Mouse (Mus musculus) hindbrain, embryonic 10.5 days (tissue): Measurements from ENCODE around the gene Agrp. TPM values are rescaled to one million over a fixed set of nuclear protein-coding genes. Genes with fewer than 3 reads are reported as not detected.

Source experiments
- DNase-seq: peaks from one replicate; pipeline ENCODE4 v3.0.0-alpha.2; 2017; ENCODE audit warnings: low spot score
- H3K27ac ChIP-seq: fragments of 300-500 bp; sonication (generic); 2 replicates; pipeline ENCODE4 v1.5.1; 2016; ENCODE audit warnings: mild to moderate bottlenecking, moderate library complexity
- H3K27me3 ChIP-seq: fragments of 300-500 bp; sonication (generic); 2 replicates; pipeline ENCODE4 v1.6.1; 2016; ENCODE audit warnings: mild to moderate bottlenecking; ENCODE audit not compliant: poor library complexity, insufficient read depth, severe bottlenecking
- H3K36me3 ChIP-seq: fragments of 300-500 bp; sonication (generic); 2 replicates; pipeline ENCODE4 v1.6.1; 2016; ENCODE audit warnings: mild to moderate bottlenecking, moderate library complexity
- H3K4me1 ChIP-seq: fragments of 300-500 bp; sonication (generic); replicated peaks from 2 replicates; pipeline ENCODE4 v1.6.1; 2016; ENCODE audit warnings: mild to moderate bottlenecking
- H3K4me3 ChIP-seq: fragments of 300-500 bp; sonication (generic); 2 replicates; pipeline ENCODE4 v1.5.1; 2016; ENCODE audit warnings: mild to moderate bottlenecking, moderate library complexity
- H3K9me3 ChIP-seq: fragments of 300-500 bp; sonication (generic); 2 replicates; pipeline ENCODE4 v1.6.1; 2016; ENCODE audit warnings: mild to moderate bottlenecking, moderate library complexity
- WGBS: fragments of 180-500 bp; shearing (Covaris S2); methylation state at CpG from one replicate; pipeline ENCODE4 v1.1.7; 2016; 5-methylcytosine and 5-hydroxymethylcytosine counted together
- polyA plus RNA-seq: library from polyadenylated mRNA; unstranded; fragments of >200 nt; fragmentation: Nextera tagmentation; extraction: Ambion mirVana; gene quantifications from 2 replicates; pipeline ENCODE4 v1.2.1, GENCODE M21; 2016

Agrp gene
- polyA plus RNA-seq, 1 experiment from 2014 or later, result 0.73 TPM

DNA sequence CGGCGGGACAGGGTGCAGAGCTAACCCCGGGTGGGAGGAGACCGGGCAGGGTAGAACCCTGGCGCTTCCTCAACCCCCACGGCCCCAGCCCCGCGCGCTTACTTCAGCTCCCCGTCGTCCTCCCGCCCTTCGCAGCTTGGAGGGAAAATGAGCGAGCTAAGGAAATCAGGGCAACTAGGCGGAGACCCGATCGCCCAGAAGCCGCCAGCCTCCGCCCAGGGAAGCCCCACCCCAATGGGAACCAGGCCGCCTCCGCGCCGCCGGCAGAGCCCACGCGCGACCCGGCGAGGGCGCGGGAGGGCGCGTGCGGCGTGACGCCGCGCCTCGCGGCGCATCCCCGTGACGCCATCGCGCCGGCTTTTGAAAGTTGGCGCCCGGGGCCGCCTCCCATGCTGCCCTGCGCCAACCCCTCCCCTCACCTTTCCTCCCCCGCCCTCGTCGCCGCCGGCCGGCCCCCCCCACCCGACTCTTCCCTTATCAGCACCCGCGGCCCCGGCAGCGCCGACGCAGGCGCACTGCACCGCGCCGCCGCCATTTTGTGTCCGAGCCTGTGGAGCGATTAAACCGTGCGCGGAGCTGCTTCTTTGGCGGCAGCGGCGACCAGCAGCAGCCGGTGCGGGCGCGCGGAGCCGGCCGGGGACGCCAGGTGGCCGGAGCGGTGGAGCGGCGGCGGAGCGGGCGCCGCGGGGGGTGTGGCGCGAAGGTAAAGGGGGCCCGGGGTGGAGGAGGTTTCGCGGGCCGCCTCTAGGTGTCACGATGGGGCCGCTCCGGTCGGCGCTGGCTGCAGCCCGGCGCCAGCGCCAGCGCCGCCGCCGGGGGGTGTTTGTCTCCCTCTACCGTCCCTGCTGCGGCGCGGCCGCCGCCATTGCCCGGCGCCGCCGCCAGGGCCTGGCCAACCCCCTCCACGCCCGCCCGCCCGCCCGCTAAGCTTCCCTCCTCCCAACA, 903 bp downstream of the Agrp start, which contains the start of gene Ctcf:
Gene Ctcf, plus strand, starts transcription at position 551 of the 945 bp plus-strand sequence.
- Histone ChIP-seq H3K4me3 (peak within 1 kb of the TSS; percentile 72), H3K27ac (peak within 1 kb of the TSS; percentile 100), H3K9me3 (no peaks in the 10 kb centered on the region), H3K4me1 (peaks cover 33% of the 10 kb centered on the region), H3K27me3 (no peaks in the 10 kb centered on the region), H3K36me3 (peaks cover 11% of the 10 kb centered on the region)
- under 1% methylated on average over 97 of the region's 126 CpGs for WGBS
- DNase-seq, result peak; percentile 96

DNA sequence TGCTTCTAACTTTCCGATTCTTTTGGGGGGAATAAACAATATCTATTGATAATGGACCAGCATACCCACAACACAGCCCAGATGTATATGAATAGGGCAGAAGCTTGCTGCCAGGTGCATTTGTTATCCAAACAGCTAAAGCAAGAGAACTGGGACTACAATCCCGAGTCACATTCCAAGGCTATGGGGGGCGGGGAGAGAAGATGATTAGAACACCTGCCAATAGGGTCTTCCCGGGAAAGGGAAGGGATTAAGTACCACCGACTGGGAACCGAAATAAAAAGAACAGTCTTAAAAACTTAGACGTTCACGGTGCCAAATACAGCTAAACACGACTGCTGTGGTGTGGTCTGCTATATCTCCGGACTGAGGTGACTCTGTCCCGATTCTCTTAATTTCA, 1.7 kb downstream of the Agrp start:
- peaks cover 11% of the 10 kb centered on the region for H3K36me3 ChIP-seq
- peak overlapping the region; percentile 100 for H3K27ac ChIP-seq
- H3K9me3 ChIP-seq, result no peaks in the 10 kb centered on the region
- H3K4me3 ChIP-seq, result peak overlapping the region; percentile 72
- H3K27me3 ChIP-seq, result no peaks in the 10 kb centered on the region
- DNase-seq, result no peak
- 3% methylated on average over 11 of the region's 11 CpGs for WGBS
- H3K4me1 ChIP-seq, result peaks cover 33% of the 10 kb centered on the region

DNA sequence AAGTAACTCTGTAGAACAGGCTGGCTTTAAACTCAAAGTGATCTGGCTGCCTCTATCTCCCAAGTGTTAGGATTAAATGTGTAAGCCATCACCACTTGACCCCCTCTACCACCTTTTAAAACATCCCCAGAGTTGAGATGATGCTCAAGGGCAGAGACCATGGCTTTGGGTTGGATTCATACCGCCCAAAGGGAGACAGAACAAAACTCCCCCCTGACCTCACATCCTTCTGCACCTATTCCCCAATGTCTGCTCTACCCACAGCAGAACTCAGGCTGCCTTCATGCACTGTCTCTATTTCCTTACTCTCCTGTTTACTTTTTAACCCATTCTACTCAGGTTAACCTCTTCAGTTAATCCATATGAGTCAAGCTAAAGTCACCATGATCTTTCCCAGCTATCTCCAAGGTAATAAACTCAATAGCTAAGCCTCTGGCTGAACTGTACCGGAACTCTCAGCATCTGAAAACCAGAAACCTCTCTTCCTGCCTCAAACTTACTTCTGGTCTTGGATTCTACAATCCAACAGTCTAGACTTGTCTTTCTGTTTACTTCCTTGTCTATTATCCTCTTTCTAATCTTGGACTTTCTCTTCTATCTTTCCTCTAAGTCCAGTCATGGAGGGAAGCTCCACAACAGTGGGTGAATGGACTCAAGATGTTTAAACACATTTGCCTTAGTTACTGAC, 2.3 kb downstream of the Agrp start:
- Histone ChIP-seq H3K4me1 (peaks cover 33% of the 10 kb centered on the region), H3K9me3 (no peaks in the 10 kb centered on the region), H3K27ac (peak overlapping the region; percentile 100; the same call in 1 of the 2 replicates), H3K36me3 (peaks cover 11% of the 10 kb centered on the region), H3K27me3 (no peaks in the 10 kb centered on the region), H3K4me3 (peak overlapping the region; percentile 72)
- DNase-seq, result no peak
- WGBS, result 88% methylated on average over 2 of the region's 2 CpGs

DNA sequence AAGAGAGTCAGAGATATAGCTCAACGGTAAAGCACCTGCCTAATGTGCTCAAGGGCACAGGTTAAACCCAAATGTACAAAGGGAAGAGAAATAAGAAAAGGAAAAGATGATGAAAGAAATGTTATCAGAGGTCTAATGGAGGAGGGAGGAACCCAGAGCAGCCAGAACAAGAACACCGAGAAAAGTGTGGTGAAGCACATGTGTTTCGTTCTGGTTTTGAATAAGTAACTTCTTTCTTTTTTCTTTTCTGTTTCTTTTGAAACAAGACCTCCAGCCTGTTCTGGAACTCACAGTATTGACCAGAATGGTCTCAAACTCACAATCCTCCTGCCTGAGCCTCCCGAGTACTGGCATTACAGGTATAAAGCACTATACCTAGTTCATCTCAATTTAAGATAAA, 7.9 kb downstream of the Agrp start:
- H3K4me3 ChIP-seq, result no peak overlapping the region
- WGBS, result 95% methylated on average over 4 of the region's 4 CpGs
- H3K27ac ChIP-seq, result no peak overlapping the region
- no peaks in the 10 kb centered on the region for H3K9me3 ChIP-seq
- DNase-seq, result no peak
- H3K27me3 ChIP-seq, result no peaks in the 10 kb centered on the region
- H3K36me3 ChIP-seq, result peaks cover 3% of the 10 kb centered on the region
- H3K4me1 ChIP-seq, result peaks cover 11% of the 10 kb centered on the region

DNA sequence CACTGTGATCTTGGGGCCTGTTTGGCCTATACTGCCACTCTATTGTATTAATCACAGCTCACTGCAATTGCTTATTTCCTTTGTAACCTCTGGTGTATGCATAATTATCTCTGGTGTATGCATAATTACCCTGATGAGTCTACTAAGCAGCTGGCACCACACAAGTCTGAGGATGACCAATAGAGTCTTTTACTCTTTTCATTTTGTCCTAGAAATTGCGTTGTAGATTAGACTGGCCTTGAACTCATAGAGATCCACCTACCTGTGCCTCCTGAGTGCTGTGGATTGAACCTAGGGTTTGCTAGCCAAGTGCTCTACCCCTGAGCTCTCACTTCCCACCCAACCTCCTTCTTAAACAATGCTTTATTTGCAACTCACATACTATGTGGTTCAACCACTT, 11.1 kb downstream of the Agrp start:
- H3K4me3 ChIP-seq, result no peak overlapping the region
- H3K27ac ChIP-seq, result no peak overlapping the region
- WGBS, result 93% methylated on average over 1 of the region's 1 CpGs
- peaks cover 37% of the 10 kb centered on the region for H3K4me1 ChIP-seq
- peaks cover 22% of the 10 kb centered on the region for H3K36me3 ChIP-seq
- no peaks in the 10 kb centered on the region for H3K27me3 ChIP-seq
- DNase-seq, result no peak
- H3K9me3 ChIP-seq, result no peaks in the 10 kb centered on the region

DNA sequence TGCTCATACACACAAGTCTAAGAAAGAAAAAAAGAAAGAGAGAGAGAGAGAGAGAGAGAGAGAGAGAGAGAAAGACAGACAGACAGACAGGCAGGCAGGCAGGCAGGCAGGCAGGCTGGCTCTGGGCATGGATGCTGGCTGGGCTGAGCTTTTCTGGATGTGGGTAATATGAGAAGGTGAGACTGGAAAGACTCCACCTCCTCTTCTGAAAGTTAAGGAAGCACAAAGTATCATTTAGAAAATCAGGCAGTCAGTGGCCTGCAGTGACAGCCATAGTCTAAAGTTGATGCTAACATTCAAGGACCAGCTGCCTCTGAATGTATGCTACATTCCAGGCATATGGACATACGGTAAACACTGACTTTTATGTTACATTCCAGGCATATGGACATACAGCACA, 12.4 kb downstream of the Agrp start:
- 84% methylated on average over 1 of the region's 1 CpGs for WGBS

DNA sequence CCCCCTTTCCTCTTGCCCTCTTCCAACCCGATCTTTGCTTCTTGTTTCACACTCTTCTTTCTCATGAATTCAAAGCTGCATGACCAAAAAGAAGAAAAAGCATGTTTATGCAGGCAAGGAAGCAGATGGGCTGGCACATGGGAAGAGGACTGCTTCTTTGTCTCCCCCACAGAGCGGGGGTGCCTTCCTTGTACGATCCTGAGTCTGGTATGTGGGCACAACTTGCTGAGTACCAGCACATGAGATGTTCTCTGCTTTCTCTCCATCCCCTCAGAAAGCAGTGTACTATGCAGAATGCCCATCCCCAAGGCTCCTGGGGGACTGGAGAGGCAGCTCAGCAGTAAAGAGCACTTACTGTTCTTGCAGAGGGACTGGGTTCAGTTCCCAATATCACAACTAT, 12.8 kb downstream of the Agrp start:
- no peaks in the 10 kb centered on the region for H3K9me3 ChIP-seq
- DNase-seq, result no peak
- WGBS, result 61% methylated on average over 3 of the region's 3 CpGs
- peak overlapping the region; percentile 2; the same call in 1 of the 2 replicates for H3K27ac ChIP-seq
- peaks cover 37% of the 10 kb centered on the region for H3K4me1 ChIP-seq
- no peaks in the 10 kb centered on the region for H3K27me3 ChIP-seq
- H3K36me3 ChIP-seq, result peaks cover 39% of the 10 kb centered on the region
- H3K4me3 ChIP-seq, result no peak overlapping the region

More for the DNA sequence above, 12.4 kb downstream of the Agrp start:
- H3K4me1 ChIP-seq, result peaks cover 37% of the 10 kb centered on the region
- H3K27me3 ChIP-seq, result no peaks in the 10 kb centered on the region
- no peak overlapping the region for H3K4me3 ChIP-seq
- H3K36me3 ChIP-seq, result peaks cover 35% of the 10 kb centered on the region
- no peaks in the 10 kb centered on the region for H3K9me3 ChIP-seq
- DNase-seq, result no peak
- H3K27ac ChIP-seq, result peak overlapping the region; percentile 2; the same call in 1 of the 2 replicates

DNA sequence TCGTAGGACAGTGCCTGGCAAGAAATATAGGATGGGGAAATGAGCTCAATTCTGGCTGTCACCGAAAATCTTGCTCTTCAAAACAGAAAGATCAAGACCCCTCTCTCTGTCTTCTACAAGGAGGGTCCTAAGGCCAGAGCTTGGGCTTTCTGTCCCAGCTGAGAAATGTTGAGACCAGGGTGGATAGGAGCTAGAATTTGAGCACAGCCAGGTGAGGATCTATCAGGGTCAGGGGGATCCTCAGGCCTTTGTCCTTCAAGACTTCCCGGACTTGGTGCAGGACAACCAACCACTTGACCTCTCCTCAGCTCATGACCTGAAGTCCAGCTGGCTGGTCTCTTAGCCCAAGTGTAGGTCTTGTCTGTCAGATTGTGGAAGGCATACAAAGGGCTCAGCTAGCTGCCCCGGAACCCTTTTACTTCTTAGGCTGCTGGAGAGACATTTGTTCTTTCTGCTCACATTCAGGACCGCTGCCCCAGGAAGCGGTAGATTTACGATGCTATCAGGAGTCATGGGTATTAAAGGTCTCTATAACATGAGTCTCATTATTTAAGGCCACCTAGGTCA, 13.4 kb downstream of the Agrp start:
- WGBS, result 61% methylated on average over 7 of the region's 7 CpGs
- Histone ChIP-seq H3K9me3 (no peaks in the 10 kb centered on the region), H3K27me3 (no peaks in the 10 kb centered on the region), H3K4me3 (no peak overlapping the region), H3K27ac (peak overlapping the region; percentile 59; the same call in 1 of the 2 replicates), H3K36me3 (peaks cover 45% of the 10 kb centered on the region), H3K4me1 (peaks cover 37% of the 10 kb centered on the region)
- DNase-seq, result no peak

DNA sequence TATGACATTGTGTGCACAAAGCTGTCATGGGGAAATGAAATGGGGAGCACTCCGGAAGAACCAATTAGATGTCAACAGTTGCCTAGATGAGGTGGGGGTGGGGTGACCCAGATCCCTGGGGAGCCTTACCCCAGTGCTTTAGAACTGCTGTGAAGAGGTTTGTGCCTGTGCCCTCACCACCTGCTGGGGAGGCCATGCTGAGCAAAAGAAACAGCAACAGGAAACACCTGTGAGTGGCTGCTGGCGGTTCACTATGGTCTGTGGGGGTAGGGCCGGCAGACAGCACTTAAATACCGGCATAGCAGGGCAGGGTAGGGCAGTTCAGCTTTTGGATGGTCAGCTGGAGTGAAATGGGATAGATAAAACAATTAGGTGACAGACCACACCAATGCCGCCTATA, 14.1 kb downstream of the Agrp start:
- peak overlapping the region; percentile 7; the same call in 1 of the 2 replicates for H3K4me3 ChIP-seq
- 26% methylated on average over 5 of the region's 5 CpGs for WGBS
- peaks cover 37% of the 10 kb centered on the region for H3K4me1 ChIP-seq
- H3K9me3 ChIP-seq, result no peaks in the 10 kb centered on the region
- H3K27ac ChIP-seq, result peak overlapping the region; percentile 59; the same call in 1 of the 2 replicates
- H3K36me3 ChIP-seq, result peaks cover 52% of the 10 kb centered on the region
- no peaks in the 10 kb centered on the region for H3K27me3 ChIP-seq
- no peak for DNase-seq

DNA sequence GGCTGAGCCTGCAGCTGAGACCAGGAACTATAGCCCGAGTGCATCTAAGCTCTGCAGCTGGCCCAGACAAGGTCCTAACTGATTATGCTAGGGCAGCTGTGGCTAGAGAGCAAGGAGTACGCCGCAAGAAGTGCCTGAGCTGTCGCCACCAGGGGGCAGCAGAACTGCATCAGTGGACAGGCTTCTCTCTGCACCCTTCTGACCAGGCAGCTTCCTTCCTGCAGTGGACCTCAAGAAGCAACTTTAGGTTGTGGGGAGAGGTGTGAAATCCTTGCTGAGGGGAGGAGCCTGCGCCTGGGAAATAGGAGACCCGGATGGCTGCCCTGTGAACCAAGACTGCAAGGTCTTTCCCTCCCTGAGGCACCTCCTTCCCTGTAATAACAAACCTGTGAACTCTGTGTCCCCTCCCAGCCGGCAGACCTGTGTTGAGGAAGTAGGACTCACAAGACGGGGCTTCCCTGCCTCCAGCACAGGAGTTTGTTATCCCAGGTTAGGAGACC, 14.7 kb downstream of the Agrp start:
- Histone ChIP-seq H3K27ac (peak overlapping the region; percentile 30; the same call in 1 of the 2 replicates), H3K36me3 (peaks cover 58% of the 10 kb centered on the region), H3K4me3 (no peak overlapping the region), H3K9me3 (no peaks in the 10 kb centered on the region), H3K27me3 (no peaks in the 10 kb centered on the region), H3K4me1 (peaks cover 37% of the 10 kb centered on the region)
- DNase-seq, result peak; percentile 94
- WGBS, result 6% methylated on average over 8 of the region's 8 CpGs

DNA sequence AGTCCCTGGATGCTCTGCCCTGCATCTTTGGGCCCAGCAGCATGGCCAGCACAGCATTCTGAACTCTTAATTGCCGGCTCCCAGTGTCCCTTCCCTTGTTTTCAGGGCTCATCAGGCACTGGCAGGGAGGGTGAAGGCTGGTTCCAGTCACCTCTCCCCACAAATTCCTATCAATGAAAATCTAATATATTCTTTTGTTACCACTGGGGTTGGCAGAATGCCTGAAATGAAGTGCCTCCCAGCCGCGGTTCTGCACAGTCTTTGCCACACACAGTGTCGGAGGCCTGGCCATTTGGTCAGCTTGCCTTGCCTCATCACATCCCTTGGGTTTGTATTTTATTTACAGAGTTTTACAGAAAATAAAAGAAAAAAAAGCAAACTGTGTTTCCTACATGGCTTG, 15.4 kb downstream of the Agrp start:
- H3K36me3 ChIP-seq, result peaks cover 64% of the 10 kb centered on the region
- 83% methylated on average over 4 of the region's 4 CpGs for WGBS

DNA sequence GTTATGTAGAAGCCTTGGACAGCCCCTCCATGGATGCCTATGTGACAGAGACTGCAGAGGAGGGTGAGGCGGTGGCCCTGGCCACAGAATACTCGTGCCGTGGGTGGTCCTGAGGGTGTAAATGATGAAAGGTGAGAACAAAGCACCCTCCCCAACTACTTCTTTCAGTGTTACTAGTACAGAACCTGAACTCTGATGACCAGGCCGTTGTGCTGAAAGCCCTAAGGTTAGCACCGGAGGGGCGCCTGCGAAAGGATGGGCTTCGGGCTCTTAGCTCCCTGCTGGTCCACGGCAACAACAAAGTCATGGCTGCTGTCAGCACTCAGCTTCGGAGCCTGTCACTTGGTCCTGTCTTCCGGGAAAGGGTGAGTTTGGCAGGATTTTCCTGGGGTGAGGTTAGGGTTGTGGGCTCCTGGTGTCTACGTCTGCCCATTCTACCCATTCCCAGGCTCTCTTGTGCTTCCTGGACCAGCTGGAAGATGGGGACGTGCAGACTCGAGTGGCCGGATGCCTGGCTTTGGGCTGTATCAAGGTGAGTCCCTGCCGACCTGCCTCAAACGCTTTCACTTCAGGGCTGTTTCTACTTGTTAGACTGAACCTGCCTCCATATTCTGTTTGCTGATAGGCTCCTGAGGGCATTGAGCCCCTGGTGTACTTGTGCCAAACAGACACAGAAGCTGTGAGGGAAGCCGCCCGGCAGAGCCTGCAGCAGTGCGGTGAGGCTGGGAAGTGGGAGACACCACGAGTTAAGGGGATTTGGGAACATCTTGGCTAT, 16.1 kb downstream of the Agrp start:
- WGBS, result 90% methylated on average over 21 of the region's 21 CpGs
- Histone ChIP-seq H3K9me3 (no peaks in the 10 kb centered on the region), H3K4me1 (peaks cover 37% of the 10 kb centered on the region), H3K36me3 (peaks cover 72% of the 10 kb centered on the region), H3K27me3 (no peaks in the 10 kb centered on the region), H3K4me3 (no peak overlapping the region), H3K27ac (no peak overlapping the region)
- no peak for DNase-seq

More for the DNA sequence above, 15.4 kb downstream of the Agrp start:
- Histone ChIP-seq H3K4me1 (peaks cover 37% of the 10 kb centered on the region), H3K27ac (no peak overlapping the region), H3K4me3 (no peak overlapping the region), H3K9me3 (no peaks in the 10 kb centered on the region), H3K27me3 (no peaks in the 10 kb centered on the region)
- DNase-seq, result no peak
